Mouse (Mus musculus) cerebellum, adult 9-11 months (tissue): ENCODE results near the gene Prss29.
A peak's percentile ranks its signal among the peaks of the same experiment; 100 is the strongest.

Experiments
- DNase-seq: peaks from one replicate; pipeline ENCODE4 v3.0.0; 2022

The Prss29 gene

DNA sequence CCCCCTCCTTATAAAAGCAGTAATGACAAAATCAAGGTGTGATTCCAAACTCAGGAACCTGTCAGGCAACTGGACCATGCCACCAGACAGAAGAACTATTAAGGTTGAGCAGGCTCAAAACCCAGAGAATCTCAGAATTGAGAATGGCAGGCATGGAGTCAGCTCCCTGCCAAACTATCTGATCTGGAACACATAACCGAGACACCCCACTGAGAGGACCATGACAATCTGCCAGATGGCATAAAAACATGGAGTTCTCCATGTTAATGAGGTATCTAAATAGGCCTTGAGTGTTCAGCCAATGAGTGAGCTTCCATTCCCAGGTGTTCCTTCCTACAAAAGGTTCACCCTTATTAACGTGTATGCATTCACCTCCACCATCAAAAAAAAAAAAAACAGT is 42.8 kb downstream of the Prss29 start:
- no peak for DNase-seq

DNA sequence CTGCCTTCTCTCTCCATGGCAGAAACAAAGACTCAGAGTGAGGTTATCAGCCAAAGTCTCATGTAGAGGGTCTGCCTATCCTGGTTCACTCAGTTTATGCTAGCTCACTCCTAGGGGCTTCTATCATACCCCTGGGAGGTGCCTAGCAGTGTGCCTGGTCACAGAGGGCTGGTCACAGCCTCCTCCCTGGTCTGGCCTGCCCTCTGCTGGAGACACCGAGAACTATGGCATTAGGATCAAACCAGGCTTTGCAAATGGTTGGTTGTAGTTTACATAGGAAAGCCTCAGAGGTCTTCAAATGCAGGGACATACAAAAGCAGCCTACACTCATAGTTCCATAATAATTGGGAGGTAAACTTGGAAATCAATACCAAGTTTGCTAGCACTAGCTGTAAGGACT is 45.3 kb downstream of the Prss29 start:
- DNase-seq, result peak; percentile 5

DNA sequence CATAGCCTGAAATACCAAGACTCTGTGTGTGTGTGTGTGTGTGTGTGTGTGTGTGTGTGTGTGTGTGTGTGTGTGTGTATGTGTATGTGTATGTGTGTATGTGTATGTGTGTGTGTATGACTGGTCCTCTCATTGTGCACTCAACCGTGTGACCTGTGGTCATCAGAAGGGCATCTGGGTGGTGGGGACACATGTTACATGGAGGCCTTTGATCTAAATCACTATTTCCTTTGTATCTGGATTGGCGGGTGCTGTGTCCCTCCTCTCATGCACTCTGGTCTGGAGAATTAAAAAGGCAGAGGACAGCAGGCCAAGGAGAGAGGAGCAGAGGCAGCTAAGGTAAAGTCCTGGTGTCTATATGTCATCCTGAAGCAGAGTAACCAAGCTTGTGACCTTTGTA is 47.6 kb downstream of the Prss29 start, which contains the start of gene Tpsb2:
Tpsb2 (plus strand) TSS at position 301 of the 400 bp plus-strand sequence.
- no peak for DNase-seq

DNA sequence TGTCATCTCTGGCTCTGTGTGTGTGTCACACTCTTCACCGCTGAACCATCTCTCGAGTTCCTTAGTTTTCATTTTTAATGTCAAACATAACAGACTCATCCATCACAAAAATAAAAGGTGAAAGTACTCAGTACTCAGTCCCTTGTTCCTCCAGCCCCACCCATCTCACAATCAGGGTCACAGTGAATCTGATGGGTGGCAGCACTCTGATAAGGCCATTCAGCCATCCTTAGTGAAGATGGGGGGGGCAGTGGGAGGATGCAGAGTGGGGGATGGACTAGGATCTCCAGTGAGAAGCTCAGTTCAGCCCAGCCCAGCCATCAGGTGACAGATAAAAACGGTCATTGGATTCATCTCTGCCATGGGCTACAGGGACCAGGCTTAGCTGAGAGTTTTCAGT is 50.5 kb downstream of the Prss29 start, which contains the start of gene Tpsg1:
Tpsg1 (plus strand) TSS at position 301 of the 400 bp plus-strand sequence.
- no peak for DNase-seq
